Mouse (Mus musculus): ENCODE data around the gene Xylb.

The Xylb gene

GRCm38 (mm10) chr9:119401801-119402214, 44.6 kb downstream of the Xylb start, which contains the start of gene Acvr2b:
Gene Acvr2b (plus strand): TSS chr9:119402118.
- DNase-seq (ENCODE audit: low read depth, low spot score): peak; percentile 95

GRCm38 (mm10) chr9:119402253-119403235, 45.4 kb downstream of the Xylb start:
- peak; percentile 21 for DNase-seq (ENCODE audit: low read depth, low spot score)

- DNase-seq (ENCODE audit: low read depth, low spot score): peak; percentile 62
These were observed 46.1 kb downstream of the Xylb start for GRCm38 (mm10) chr9:119403236-119403641.

GRCm38 (mm10) chr9:119404090-119404489, 46.9 kb downstream of the Xylb start:
- DNase-seq (ENCODE audit: low read depth, low spot score): no peak

- DNase-seq (ENCODE audit: low read depth, low spot score): no peak
These were observed 50.7 kb downstream of the Xylb start for GRCm38 (mm10) chr9:119407884-119408283.

- DNase-seq (ENCODE audit: low read depth, low spot score): no peak
These were observed 51.9 kb downstream of the Xylb start for GRCm38 (mm10) chr9:119408898-119409664.

GRCm38 (mm10) chr9:119409864-119410263, 52.7 kb downstream of the Xylb start:
- DNase-seq (ENCODE audit: low read depth, low spot score): no peak

GRCm38 (mm10) chr9:119418025-119418424, 60.8 kb downstream of the Xylb start:
- no peak for DNase-seq (ENCODE audit: low read depth, low spot score)

- no peak for DNase-seq (ENCODE audit: low read depth, low spot score)
These were observed 62.8 kb downstream of the Xylb start for GRCm38 (mm10) chr9:119419852-119420438.

- no peak for DNase-seq (ENCODE audit: low read depth, low spot score)
These were observed 68.2 kb downstream of the Xylb start for GRCm38 (mm10) chr9:119425217-119425975.

- DNase-seq (ENCODE audit: low read depth, low spot score): no peak
These were observed 68.8 kb downstream of the Xylb start for GRCm38 (mm10) chr9:119425976-119426415.

- no peak for DNase-seq (ENCODE audit: low read depth, low spot score)
These were observed 69.3 kb downstream of the Xylb start for GRCm38 (mm10) chr9:119426483-119426882.

GRCm38 (mm10) chr9:119430311-119430710, 73.1 kb downstream of the Xylb start:
- DNase-seq (ENCODE audit: low read depth, low spot score): peak; percentile 78

GRCm38 (mm10) chr9:119435855-119436254, 78.7 kb downstream of the Xylb start:
- no peak for DNase-seq (ENCODE audit: low read depth, low spot score)

GRCm38 (mm10) chr9:119438065-119438464, 80.9 kb downstream of the Xylb start:
- DNase-seq (ENCODE audit: low read depth, low spot score): no peak

GRCm38 (mm10) chr9:119438498-119439000, 81.4 kb downstream of the Xylb start:
- no peak for DNase-seq (ENCODE audit: low read depth, low spot score)

Measured in retina, postnatal 7 days (tissue).